Mouse (Mus musculus): ENCODE measurements around the gene Tmem132d. TPM values are rescaled to one million over a fixed set of nuclear protein-coding genes. Genes with fewer than 3 reads are reported as not detected.

Gene Tmem132d
- polyA plus RNA-seq (2012; rRNA removed): 5.3 and 5.5 TPM in 2 replicates

DNA sequence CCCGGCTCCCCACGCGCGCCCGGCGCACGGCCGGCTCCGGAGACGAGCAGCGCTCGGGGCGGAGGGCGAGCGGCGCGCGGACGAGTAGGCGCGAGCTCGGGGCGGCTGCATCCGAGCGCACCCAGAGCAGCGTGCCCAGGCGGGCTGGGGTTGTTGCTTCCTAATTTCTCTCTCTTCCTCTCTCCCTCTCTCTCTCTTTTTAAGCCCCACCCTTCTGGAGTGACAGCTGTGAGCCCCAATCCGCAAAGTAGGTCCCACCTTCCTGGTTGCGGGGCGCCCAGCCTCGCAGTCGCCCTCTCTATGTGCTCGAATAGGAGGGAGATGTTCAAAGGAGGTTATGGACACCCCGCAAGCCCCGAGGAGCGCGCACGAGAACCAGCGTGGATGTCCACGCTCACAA is at the start of gene Tmem132d:
TSS of gene Tmem132d (minus strand) at position 162 of the 400 bp plus-strand sequence.
- DNase-seq: no peak
- 2% methylated on average over 40 of the region's 40 CpGs for WGBS

DNA sequence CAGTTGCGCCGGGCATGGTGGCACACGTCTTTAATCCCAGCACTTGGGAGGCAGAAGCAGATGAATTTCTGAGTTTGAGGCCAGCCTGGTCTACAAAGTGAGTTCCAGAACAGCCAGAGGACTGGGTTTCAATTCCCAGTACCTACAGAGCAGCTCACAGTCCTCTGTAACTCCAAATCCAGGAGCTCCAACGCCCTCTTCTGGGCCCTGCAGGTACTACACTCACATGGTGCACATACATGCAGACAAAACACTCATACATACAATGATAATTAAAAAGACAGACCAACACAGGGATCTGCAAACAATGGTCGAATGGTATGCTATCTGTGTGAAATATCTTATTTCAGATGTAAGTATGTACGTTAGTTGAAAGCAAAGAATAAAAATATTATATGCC is 47.9 kb upstream of the Tmem132d start:
- H3K4me1 ChIP-seq (ENCODE audit: control insufficient read depth, insufficient read depth, low read length): no peaks in the 10 kb centered on the region
- TF ChIP-seq POLR2A (IDR thresholded peaks at IDR 0.05; ENCODE audit: borderline replicate concordance, extremely low read depth, low read depth, low read length) (no peak), CTCF (IDR thresholded peaks at IDR 0.05; ENCODE audit: insufficient read depth, low read length) (no peak)
- DNase-seq: no peak
- no peak overlapping the region for H3K4me3 ChIP-seq (replicated peaks; ENCODE audit: extremely low read depth, low read depth, low read length)
- WGBS: 77% methylated on average over 6 of the region's 6 CpGs

More for the DNA sequence above, at the start of gene Tmem132d:
- 0 out of 2 replicates have a peak, but pooled peaks have one; percentile 11 for TF ChIP-seq POLR2A (IDR thresholded peaks at IDR 0.05; ENCODE audit: borderline replicate concordance, extremely low read depth, low read depth, low read length)
- TF ChIP-seq CTCF (IDR thresholded peaks at IDR 0.05; ENCODE audit: insufficient read depth, low read length): no peak
- peak within 1 kb of the TSS; percentile 33 for H3K4me3 ChIP-seq (replicated peaks; ENCODE audit: extremely low read depth, low read depth, low read length)
- H3K4me1 ChIP-seq (ENCODE audit: control insufficient read depth, insufficient read depth, low read length): no peaks in the 10 kb centered on the region

DNA sequence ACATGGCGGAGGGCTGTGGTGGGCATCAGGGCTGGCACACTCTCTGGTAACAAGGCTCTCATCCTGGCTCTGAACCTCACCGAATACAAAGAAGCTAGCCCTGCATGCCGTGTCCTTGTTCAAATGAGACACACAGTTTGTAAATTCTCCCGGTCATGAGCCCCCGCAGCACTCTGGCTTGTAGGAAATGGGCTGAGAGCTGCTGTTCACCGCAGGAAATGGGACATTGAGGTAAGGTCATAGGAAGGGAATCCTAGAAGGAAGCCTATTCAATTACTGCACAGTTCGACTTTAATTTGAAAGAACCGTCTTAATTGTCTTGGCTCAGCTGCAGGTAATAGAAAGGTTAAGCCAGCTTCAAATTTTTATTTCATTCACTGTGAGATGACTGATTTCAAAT is 42.5 kb upstream of the Tmem132d start:
- Histone ChIP-seq H3K4me3 (replicated peaks; ENCODE audit: extremely low read depth, low read depth, low read length) (no peak overlapping the region), H3K4me1 (ENCODE audit: control insufficient read depth, insufficient read depth, low read length) (no peaks in the 10 kb centered on the region)
- TF ChIP-seq POLR2A (IDR thresholded peaks at IDR 0.05; ENCODE audit: borderline replicate concordance, extremely low read depth, low read depth, low read length) (no peak), CTCF (IDR thresholded peaks at IDR 0.05; ENCODE audit: insufficient read depth, low read length) (no peak)
- 65% methylated on average over 8 of the region's 8 CpGs for WGBS
- DNase-seq: no peak

DNA sequence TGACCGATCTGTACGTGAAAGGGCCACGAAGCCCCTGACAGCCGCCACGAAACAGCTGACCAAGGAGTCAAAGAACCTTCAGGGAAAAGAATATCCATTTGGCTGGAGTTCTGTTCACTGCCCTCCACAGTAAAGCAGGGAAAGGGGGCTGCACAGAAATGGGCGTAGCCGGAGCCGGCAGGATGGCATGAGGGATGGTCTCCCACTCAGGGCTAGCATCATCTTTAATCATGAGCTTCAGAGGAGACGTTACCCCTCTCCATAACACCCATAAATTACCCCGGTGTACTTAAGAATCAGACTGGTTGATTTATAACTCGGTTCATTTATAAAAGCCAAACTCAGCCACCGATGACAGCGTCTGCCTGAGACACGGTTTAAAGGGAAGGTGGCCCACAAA is 36.9 kb upstream of the Tmem132d start:
- TF ChIP-seq POLR2A (IDR thresholded peaks at IDR 0.05; ENCODE audit: borderline replicate concordance, extremely low read depth, low read depth, low read length) (no peak), CTCF (IDR thresholded peaks at IDR 0.05; ENCODE audit: insufficient read depth, low read length) (no peak)
- no peak for DNase-seq
- H3K4me3 ChIP-seq (replicated peaks; ENCODE audit: extremely low read depth, low read depth, low read length): no peak overlapping the region
- WGBS: 64% methylated on average over 14 of the region's 14 CpGs
- no peaks in the 10 kb centered on the region for H3K4me1 ChIP-seq (ENCODE audit: control insufficient read depth, insufficient read depth, low read length)

DNA sequence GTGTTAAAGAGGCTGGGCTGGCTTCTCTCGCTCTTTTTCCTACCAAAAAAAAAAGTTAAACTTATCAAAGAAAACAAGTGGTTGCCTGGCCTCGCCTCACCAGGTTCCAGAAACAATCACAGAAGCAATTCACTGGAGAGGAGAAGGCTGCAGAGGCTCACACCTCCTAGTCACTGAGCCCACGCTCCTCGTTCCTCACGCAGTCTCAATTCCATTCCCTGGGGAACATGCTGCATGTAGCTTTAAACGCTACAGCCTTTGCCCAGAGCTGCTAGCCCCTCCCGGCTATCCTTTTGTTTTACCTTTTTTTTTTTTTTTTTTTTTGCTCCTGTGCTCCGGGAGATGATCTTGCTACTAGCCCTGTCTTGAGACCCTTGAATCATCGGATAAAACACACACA is 31.6 kb upstream of the Tmem132d start:
- no peak for TF ChIP-seq POLR2A (IDR thresholded peaks at IDR 0.05; ENCODE audit: borderline replicate concordance, extremely low read depth, low read depth, low read length)
- TF ChIP-seq CTCF (IDR thresholded peaks at IDR 0.05; ENCODE audit: insufficient read depth, low read length): no peak
- Histone ChIP-seq H3K4me3 (replicated peaks; ENCODE audit: extremely low read depth, low read depth, low read length) (no peak overlapping the region), H3K4me1 (ENCODE audit: control insufficient read depth, insufficient read depth, low read length) (no peaks in the 10 kb centered on the region)
- DNase-seq: no peak
- 10% methylated on average over 9 of the region's 9 CpGs for WGBS

DNA sequence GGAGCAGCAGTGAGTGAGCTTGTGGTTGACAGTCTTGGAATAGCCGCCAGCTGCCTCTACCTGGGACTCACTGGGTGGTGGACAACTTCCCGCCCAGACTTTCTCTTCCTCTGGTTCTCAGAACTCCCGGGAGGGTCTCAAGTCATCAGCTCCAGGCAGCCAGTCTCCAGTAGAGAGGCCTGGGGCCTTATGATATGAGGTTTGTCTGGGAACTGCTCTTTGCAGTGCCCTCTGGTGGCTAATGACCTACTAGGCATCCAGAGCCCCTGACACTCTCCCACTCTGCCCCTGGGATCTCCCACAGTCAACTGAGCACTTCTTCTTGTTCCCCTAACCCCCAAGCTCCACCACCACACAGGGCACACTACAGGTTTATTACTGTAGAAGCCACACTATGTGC is 27.7 kb upstream of the Tmem132d start:
- no peak for TF ChIP-seq POLR2A (IDR thresholded peaks at IDR 0.05; ENCODE audit: borderline replicate concordance, extremely low read depth, low read depth, low read length)
- TF ChIP-seq CTCF (IDR thresholded peaks at IDR 0.05; ENCODE audit: insufficient read depth, low read length): no peak
- WGBS: 34% methylated on average over 3 of the region's 3 CpGs
- no peak for DNase-seq
- H3K4me1 ChIP-seq (ENCODE audit: control insufficient read depth, insufficient read depth, low read length): no peaks in the 10 kb centered on the region
- H3K4me3 ChIP-seq (replicated peaks; ENCODE audit: extremely low read depth, low read depth, low read length): no peak overlapping the region

DNA sequence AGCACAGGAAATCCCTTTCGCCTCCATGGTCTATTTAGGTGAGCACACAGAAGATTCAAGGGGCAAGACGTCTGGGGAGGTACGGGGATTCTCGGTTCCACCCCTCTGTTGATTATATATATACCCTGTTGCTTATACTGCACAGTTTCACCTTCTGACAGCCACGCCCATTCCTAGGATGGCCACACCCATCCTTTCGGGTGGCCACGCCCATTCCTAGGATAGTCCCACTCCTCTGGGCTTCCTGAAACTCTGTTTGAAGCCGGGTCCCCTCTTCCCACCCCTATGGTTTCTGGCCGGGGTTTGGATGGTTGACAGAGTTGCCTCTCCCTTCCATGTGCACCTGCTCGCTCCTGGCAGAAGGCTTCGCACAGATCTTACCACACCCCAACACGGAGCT is 22.9 kb upstream of the Tmem132d start:
- DNase-seq: no peak
- TF ChIP-seq POLR2A (IDR thresholded peaks at IDR 0.05; ENCODE audit: borderline replicate concordance, extremely low read depth, low read depth, low read length) (no peak), CTCF (IDR thresholded peaks at IDR 0.05; ENCODE audit: insufficient read depth, low read length) (no peak)
- WGBS: 64% methylated on average over 12 of the region's 12 CpGs
- Histone ChIP-seq H3K4me3 (replicated peaks; ENCODE audit: extremely low read depth, low read depth, low read length) (no peak overlapping the region), H3K4me1 (ENCODE audit: control insufficient read depth, insufficient read depth, low read length) (no peaks in the 10 kb centered on the region)

DNA sequence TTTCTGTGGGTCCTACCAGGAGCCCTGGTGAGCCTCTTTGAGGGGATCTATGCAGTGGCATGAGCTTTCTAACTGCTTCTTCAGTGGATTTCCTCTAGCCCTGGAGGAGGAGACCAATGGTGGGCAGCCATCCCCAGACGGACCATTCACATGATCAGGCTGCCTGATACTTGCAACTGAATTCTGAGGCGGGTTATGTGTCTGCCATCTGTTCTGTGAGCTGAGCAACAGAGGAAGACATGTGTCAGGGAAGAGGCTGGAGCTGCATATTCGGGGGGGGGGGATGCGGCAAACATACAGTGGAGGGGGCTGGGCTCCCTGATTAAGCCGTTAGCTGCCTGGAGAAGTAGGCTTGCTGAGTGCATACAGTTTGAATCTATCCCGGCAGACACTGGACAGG is 19.3 kb upstream of the Tmem132d start:
- H3K4me3 ChIP-seq (replicated peaks; ENCODE audit: extremely low read depth, low read depth, low read length): no peak overlapping the region
- no peak for DNase-seq
- TF ChIP-seq CTCF (IDR thresholded peaks at IDR 0.05; ENCODE audit: insufficient read depth, low read length): no peak
- no peak for TF ChIP-seq POLR2A (IDR thresholded peaks at IDR 0.05; ENCODE audit: borderline replicate concordance, extremely low read depth, low read depth, low read length)
- 41% methylated on average over 6 of the region's 6 CpGs for WGBS
- no peaks in the 10 kb centered on the region for H3K4me1 ChIP-seq (ENCODE audit: control insufficient read depth, insufficient read depth, low read length)

DNA sequence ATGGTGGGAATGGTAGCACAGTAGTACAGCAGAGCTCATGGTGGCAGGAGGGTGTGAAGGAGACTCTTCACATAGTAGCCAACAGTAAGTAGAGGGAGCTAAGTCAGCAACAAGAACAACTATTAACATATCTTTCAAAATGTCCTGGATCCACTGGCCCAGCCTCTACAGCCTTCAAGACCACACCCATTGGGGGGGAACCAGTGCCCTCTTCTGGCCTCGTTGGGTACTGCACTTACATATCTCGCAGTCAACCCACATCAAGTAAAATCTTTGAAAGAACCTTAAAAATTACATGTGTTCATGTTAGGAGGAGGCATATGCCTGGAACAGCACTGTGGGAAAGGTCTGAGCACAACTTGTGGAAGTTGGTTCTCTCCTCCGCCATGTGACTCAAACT is 17.9 kb upstream of the Tmem132d start:
- Histone ChIP-seq H3K4me1 (ENCODE audit: control insufficient read depth, insufficient read depth, low read length) (no peaks in the 10 kb centered on the region), H3K4me3 (replicated peaks; ENCODE audit: extremely low read depth, low read depth, low read length) (no peak overlapping the region)
- DNase-seq: no peak
- WGBS: 75% methylated on average over 3 of the region's 3 CpGs
- no peak for TF ChIP-seq POLR2A (IDR thresholded peaks at IDR 0.05; ENCODE audit: borderline replicate concordance, extremely low read depth, low read depth, low read length)
- 0 out of 2 replicates have a peak, but pooled peaks have one; percentile 20 for TF ChIP-seq CTCF (IDR thresholded peaks at IDR 0.05; ENCODE audit: insufficient read depth, low read length)

DNA sequence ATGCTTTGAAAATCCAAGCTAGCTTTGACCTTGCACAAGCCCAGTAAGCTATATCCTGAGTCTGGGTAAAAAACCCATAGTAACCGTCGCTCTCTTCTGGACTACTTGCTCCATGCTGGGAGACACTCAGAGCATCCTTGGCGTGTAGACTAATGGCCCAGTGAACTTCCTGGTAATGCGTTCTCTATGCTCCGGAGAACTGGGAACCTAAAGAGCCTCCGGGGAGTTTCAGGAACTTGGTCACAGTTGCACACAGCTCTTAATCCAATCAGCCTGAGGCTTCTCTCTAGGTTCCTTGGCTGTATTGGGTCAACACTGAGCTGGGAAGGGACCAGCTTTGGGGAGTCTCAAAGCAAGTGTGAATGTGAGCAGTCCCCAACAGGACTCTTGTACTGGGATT is 12.0 kb upstream of the Tmem132d start:
- no peak overlapping the region for H3K4me3 ChIP-seq (replicated peaks; ENCODE audit: extremely low read depth, low read depth, low read length)
- 18% methylated on average over 6 of the region's 6 CpGs for WGBS
- H3K4me1 ChIP-seq (ENCODE audit: control insufficient read depth, insufficient read depth, low read length): no peaks in the 10 kb centered on the region
- no peak for DNase-seq
- TF ChIP-seq CTCF (IDR thresholded peaks at IDR 0.05; ENCODE audit: insufficient read depth, low read length): no peak
- no peak for TF ChIP-seq POLR2A (IDR thresholded peaks at IDR 0.05; ENCODE audit: borderline replicate concordance, extremely low read depth, low read depth, low read length)
